Mouse (Mus musculus): ENCODE measurements at regions not wholly inside any gene's neighbourhood (a gene's known extent, or its start where the extent isn't known, plus 50 kb on each side); places are given as distances from the start of the nearest gene placed in this dataset.
"Not testable (repeated sequence)": the region's sequence is repeated elsewhere in the genome, so short reads cannot be mapped to it uniquely, and the experiment has no call there.

GRCm38 (mm10) chr1:7388627-7389026, 2580.9 kb downstream of the Gm37988 start:
- DNase-seq = no peak

- DNase-seq = no peak
These were observed 2585.8 kb downstream of the Gm37988 start for GRCm38 (mm10) chr1:7393508-7393907.

GRCm38 (mm10) chr1:7394161-7394560, 2586.5 kb downstream of the Gm37988 start:
- no peak for DNase-seq

GRCm38 (mm10) chr1:7395527-7395926, 2587.8 kb downstream of the Gm37988 start:
- DNase-seq = peak in 1 of 2 experiments; percentile 4

GRCm38 (mm10) chr1:7396867-7397806, 2589.4 kb downstream of the Gm37988 start:
- DNase-seq = peak; percentile 21 to 71

- peak; percentile 97 to 98 for DNase-seq
These were observed 2590.2 kb downstream of the Gm37988 start for GRCm38 (mm10) chr1:7397807-7398446.

- DNase-seq = no peak
These were observed 2591.1 kb downstream of the Gm37988 start for GRCm38 (mm10) chr1:7398678-7399218.

GRCm38 (mm10) chr1:7405651-7406050, 2598.0 kb downstream of the Gm37988 start:
- DNase-seq = not testable (repeated sequence)

GRCm38 (mm10) chr1:7414444-7414843, 2606.8 kb downstream of the Gm37988 start:
- no peak for DNase-seq

GRCm38 (mm10) chr1:7451660-7452155, 2644.0 kb downstream of the Gm37988 start:
- no peak for DNase-seq

GRCm38 (mm10) chr1:7454931-7455330, 2647.2 kb downstream of the Gm37988 start:
- DNase-seq = no peak

- no peak for DNase-seq
These were observed 2650.2 kb downstream of the Gm37988 start for GRCm38 (mm10) chr1:7457895-7458294.

GRCm38 (mm10) chr1:7494096-7494495, 2686.4 kb downstream of the Gm37988 start:
- DNase-seq = no peak

- DNase-seq = no peak
These were observed 2691.3 kb downstream of the Gm37988 start for GRCm38 (mm10) chr1:7499042-7499441.

GRCm38 (mm10) chr1:7502363-7502762, 2694.7 kb downstream of the Gm37988 start:
- no peak for DNase-seq

- DNase-seq = no peak
These were observed 2711.1 kb downstream of the Gm37988 start for GRCm38 (mm10) chr1:7518791-7519190.

GRCm38 (mm10) chr1:7533506-7533905, 2725.8 kb downstream of the Gm37988 start:
- DNase-seq = no peak

- no peak for DNase-seq
These were observed 2727.5 kb downstream of the Gm37988 start for GRCm38 (mm10) chr1:7535191-7535590.

- no peak for DNase-seq
These were observed 2735.8 kb downstream of the Gm37988 start for GRCm38 (mm10) chr1:7543492-7543891.

- DNase-seq = no peak
These were observed 2740.6 kb downstream of the Gm37988 start for GRCm38 (mm10) chr1:7548261-7548660.

GRCm38 (mm10) chr1:7574787-7575186, 2767.1 kb downstream of the Gm37988 start:
- no peak for DNase-seq

- no peak for DNase-seq
These were observed 2778.7 kb downstream of the Gm37988 start for GRCm38 (mm10) chr1:7586409-7586808.

GRCm38 (mm10) chr1:7591327-7591726, 2783.6 kb downstream of the Gm37988 start:
- no peak for DNase-seq
